Mouse (Mus musculus) myocyte (in vitro differentiated cells): ENCODE results near the gene Enam. TPM values are rescaled to one million over a fixed set of nuclear protein-coding genes. Genes with fewer than 3 reads are reported as not detected.

Experiments used
- H3K27me3 ChIP-seq: one replicate; pipeline ENCODE4 v1.6.1; 2011; ENCODE audit not compliant: control insufficient read depth, insufficient read depth, insufficient read length
- H3K36me3 ChIP-seq: one replicate; pipeline ENCODE4 v1.6.1; 2011; ENCODE audit not compliant: control insufficient read depth, insufficient read depth
- H3K4me2 ChIP-seq: one replicate; pipeline ENCODE4 v1.6.1; 2011; ENCODE audit warnings: low read depth, control low read depth
- H3K4me3 ChIP-seq: one replicate; pipeline ENCODE4 v1.5.1; 2011; ENCODE audit warnings: mild to moderate bottlenecking, control low read depth, moderate library complexity
- H3K79me2 ChIP-seq: one replicate; pipeline ENCODE4 v1.6.1; 2011; ENCODE audit not compliant: control insufficient read depth, insufficient read depth
- H3ac ChIP-seq: one replicate; pipeline ENCODE4 v1.6.1; 2011; ENCODE audit not compliant: control insufficient read depth, insufficient read length
- CEBPB ChIP-seq: IDR thresholded peaks from 2 replicates; pipeline ENCODE4 v1.6.1; 2011; ENCODE audit warnings: mild to moderate bottlenecking, moderate library complexity; ENCODE audit not compliant: poor library complexity, insufficient read depth, severe bottlenecking
- E2F4 ChIP-seq: IDR thresholded peaks from one replicate; pipeline ENCODE4 v1.6.1; 2011; ENCODE audit warnings: mild to moderate bottlenecking, control low read depth, moderate library complexity; ENCODE audit not compliant: insufficient read depth
- MAX ChIP-seq: IDR thresholded peaks from one replicate; pipeline ENCODE4 v1.6.1; 2011; ENCODE audit warnings: low read depth, mild to moderate bottlenecking, control low read depth
- MYOD1 ChIP-seq, 3 experiments: IDR thresholded peaks; one replicate each; pipeline ENCODE4 v1.6.1; 2011; ENCODE audit warnings: control low read depth in 2 of 3, low read depth in 2 of 3, mild to moderate bottlenecking in 2 of 3, moderate library complexity in 1 of 3; ENCODE audit not compliant: insufficient read length in 2 of 3, control insufficient read depth in 1 of 3
- MYOG ChIP-seq, 3 experiments: IDR thresholded peaks; one replicate each; pipeline ENCODE4 v1.6.1; 2011; ENCODE audit warnings: control low read depth in 2 of 3, low read depth in 2 of 3, mild to moderate bottlenecking in 2 of 3; ENCODE audit not compliant: insufficient read length in 2 of 3, control insufficient read depth in 1 of 3, insufficient read depth in 1 of 3
- POLR2A ChIP-seq: IDR thresholded peaks from one replicate; pipeline ENCODE4 v1.6.1; 2011; ENCODE audit warnings: low read depth, mild to moderate bottlenecking, control low read depth, moderate library complexity; ENCODE audit not compliant: insufficient read length
- POLR2AphosphoS2 ChIP-seq: IDR thresholded peaks from one replicate; pipeline ENCODE4 v1.6.1; 2011; ENCODE audit warnings: low read depth, control low read depth; ENCODE audit not compliant: insufficient read length
- REST ChIP-seq: IDR thresholded peaks from one replicate; pipeline ENCODE4 v1.6.1; 2011; ENCODE audit warnings: mild to moderate bottlenecking, control low read depth, moderate library complexity; ENCODE audit not compliant: insufficient read depth, insufficient read length
- SRF ChIP-seq: IDR thresholded peaks from one replicate; pipeline ENCODE4 v1.6.1; 2011; ENCODE audit warnings: low read depth; ENCODE audit not compliant: control insufficient read depth, insufficient read length
- TCF12 ChIP-seq: IDR thresholded peaks from one replicate; pipeline ENCODE4 v1.6.1; 2011; ENCODE audit warnings: mild to moderate bottlenecking, control low read depth; ENCODE audit not compliant: poor library complexity, insufficient read depth, severe bottlenecking
- TCF3 ChIP-seq: IDR thresholded peaks from one replicate; pipeline ENCODE4 v1.6.1; 2011; ENCODE audit warnings: low read depth, control low read depth; ENCODE audit not compliant: insufficient read length
- USF1 ChIP-seq: IDR thresholded peaks from one replicate; pipeline ENCODE4 v1.6.1; 2011; ENCODE audit warnings: low read depth, mild to moderate bottlenecking, control low read depth, moderate library complexity
- polyA plus RNA-seq: library from polyadenylated mRNA; unstranded; fragments of >200 nt; fragmentation: generic; extraction: Trizol; gene quantifications from one replicate; pipeline ENCODE4 v1.2.1, GENCODE M21; 2012; ENCODE audit warnings: missing spikeins

The Enam gene
- polyA plus RNA-seq, 1 experiment, result not detected

GRCm38 (mm10) chr5:88491111-88491510 is 3.3 kb downstream of the Enam start:
- no peaks in the 10 kb centered on the region for H3K36me3 ChIP-seq
- no peak overlapping the region for H3ac ChIP-seq
- no peak for TF ChIP-seq USF1
- no peak for TF ChIP-seq MYOG (IDR thresholded peaks at IDR 0.05; ENCODE audit: control insufficient read depth in 1 of 3, insufficient read depth in 1 of 3, insufficient read length in 2 of 3, low read depth in 2 of 3)
- no peak for TF ChIP-seq E2F4
- no peak for TF ChIP-seq TCF12
- TF ChIP-seq MAX, result no peak
- no peak for TF ChIP-seq CEBPB
- no peak for TF ChIP-seq POLR2AphosphoS2
- TF ChIP-seq REST, result no peak
- no peak for TF ChIP-seq POLR2A
- no peak for TF ChIP-seq TCF3
- no peak for TF ChIP-seq SRF
- no peak for TF ChIP-seq MYOD1 (IDR thresholded peaks at IDR 0.05; ENCODE audit: control insufficient read depth in 1 of 3, insufficient read length in 2 of 3, low read depth in 2 of 3)

GRCm38 (mm10) chr5:88499781-88500180 is 12.0 kb downstream of the Enam start:
- Histone ChIP-seq H3ac (no peak overlapping the region), H3K4me3 (no peak overlapping the region), H3K79me2 (no peaks in the 10 kb centered on the region), H3K4me2 (no peak overlapping the region), H3K36me3 (no peaks in the 10 kb centered on the region), H3K27me3 (no peaks in the 10 kb centered on the region)
- TF ChIP-seq POLR2A (no peak), SRF (no peak), MYOG (IDR thresholded peaks at IDR 0.05; ENCODE audit: control insufficient read depth in 1 of 3, insufficient read depth in 1 of 3, insufficient read length in 2 of 3, low read depth in 2 of 3) (no peak), CEBPB (no peak), REST (no peak), POLR2AphosphoS2 (no peak)

More at GRCm38 (mm10) chr5:88491111-88491510, 3.3 kb downstream of the Enam start:
- Histone ChIP-seq H3K4me2 (no peak overlapping the region), H3K27me3 (no peaks in the 10 kb centered on the region), H3K4me3 (no peak overlapping the region), H3K79me2 (no peaks in the 10 kb centered on the region)

GRCm38 (mm10) chr5:88508555-88508954 is 20.8 kb downstream of the Enam start:
- Histone ChIP-seq H3K27me3 (no peaks in the 10 kb centered on the region), H3K4me2 (no peak overlapping the region), H3ac (no peak overlapping the region), H3K4me3 (no peak overlapping the region), H3K36me3 (no peaks in the 10 kb centered on the region), H3K79me2 (no peaks in the 10 kb centered on the region)
- TF ChIP-seq MYOG (IDR thresholded peaks at IDR 0.05; ENCODE audit: control insufficient read depth in 1 of 3, insufficient read depth in 1 of 3, insufficient read length in 2 of 3, low read depth in 2 of 3), result no peak
- no peak for TF ChIP-seq TCF12
- no peak for TF ChIP-seq REST
- no peak for TF ChIP-seq TCF3
- TF ChIP-seq MYOD1 (IDR thresholded peaks at IDR 0.05; ENCODE audit: control insufficient read depth in 1 of 3, insufficient read length in 2 of 3, low read depth in 2 of 3), result no peak
- TF ChIP-seq USF1, result no peak
- TF ChIP-seq E2F4, result no peak
- TF ChIP-seq MAX, result no peak
- TF ChIP-seq SRF, result no peak
- TF ChIP-seq POLR2A, result no peak
- TF ChIP-seq CEBPB, result no peak
- TF ChIP-seq POLR2AphosphoS2, result no peak

GRCm38 (mm10) chr5:88508990-88509389 is 21.2 kb downstream of the Enam start:
- Histone ChIP-seq H3K27me3 (no peaks in the 10 kb centered on the region), H3K36me3 (no peaks in the 10 kb centered on the region), H3K4me3 (no peak overlapping the region), H3K4me2 (no peak overlapping the region), H3ac (no peak overlapping the region), H3K79me2 (no peaks in the 10 kb centered on the region)
- TF ChIP-seq MYOD1 (IDR thresholded peaks at IDR 0.05; ENCODE audit: control insufficient read depth in 1 of 3, insufficient read length in 2 of 3, low read depth in 2 of 3), result no peak
- TF ChIP-seq REST, result no peak
- TF ChIP-seq POLR2A, result no peak
- no peak for TF ChIP-seq CEBPB

- no peak overlapping the region for H3K4me2 ChIP-seq
- TF ChIP-seq TCF3, result no peak
- no peaks in the 10 kb centered on the region for H3K79me2 ChIP-seq
- H3ac ChIP-seq, result no peak overlapping the region
- peaks cover 9% of the 10 kb centered on the region for H3K27me3 ChIP-seq
- no peak overlapping the region for H3K4me3 ChIP-seq
- H3K36me3 ChIP-seq, result no peaks in the 10 kb centered on the region
Measured at GRCm38 (mm10) chr5:88519232-88519631, 31.5 kb downstream of the Enam start.
